Mouse (Mus musculus): ENCODE measurements around the gene B430306N03Rik. TPM values are rescaled to one million over a fixed set of nuclear protein-coding genes. Genes with fewer than 3 reads are reported as not detected.
"Not testable (repeated sequence)": the region's sequence is repeated elsewhere in the genome, so short reads cannot be mapped to it uniquely, and the experiment has no call there.

B430306N03Rik gene
- total RNA-seq, 2 experiments from 2014 or later, result 0.08 to 0.11 TPM

DNA sequence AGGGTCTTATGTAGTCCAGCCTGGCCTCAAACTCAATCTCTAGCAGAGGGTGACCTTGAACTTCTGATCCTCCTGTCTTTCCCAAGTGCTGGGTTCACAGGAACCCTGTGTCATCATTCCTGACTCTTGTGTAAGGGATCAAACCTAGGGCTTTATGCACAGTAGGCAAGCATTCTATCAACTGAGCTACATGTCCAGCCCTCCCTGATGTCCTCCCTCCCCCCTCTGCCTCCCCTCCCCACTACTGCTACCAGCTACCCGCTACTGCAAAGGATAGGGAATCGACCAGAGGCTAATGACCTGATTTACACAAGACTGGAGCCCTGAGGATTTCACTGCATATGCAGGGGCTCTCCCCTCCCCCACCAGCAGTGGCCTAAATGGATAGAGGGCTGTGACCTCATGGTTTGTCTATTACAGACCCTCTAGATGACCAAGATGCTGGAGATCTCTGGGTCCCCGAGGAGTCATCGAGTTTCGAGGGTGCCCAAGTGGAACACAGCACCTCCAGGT is 34.8 kb downstream of the B430306N03Rik start:
- intact Hi-C loops (cut with DNase I), result no loop called here
- DNase-seq (ENCODE audit: low spot score in 2 of 2), result no peak

DNA sequence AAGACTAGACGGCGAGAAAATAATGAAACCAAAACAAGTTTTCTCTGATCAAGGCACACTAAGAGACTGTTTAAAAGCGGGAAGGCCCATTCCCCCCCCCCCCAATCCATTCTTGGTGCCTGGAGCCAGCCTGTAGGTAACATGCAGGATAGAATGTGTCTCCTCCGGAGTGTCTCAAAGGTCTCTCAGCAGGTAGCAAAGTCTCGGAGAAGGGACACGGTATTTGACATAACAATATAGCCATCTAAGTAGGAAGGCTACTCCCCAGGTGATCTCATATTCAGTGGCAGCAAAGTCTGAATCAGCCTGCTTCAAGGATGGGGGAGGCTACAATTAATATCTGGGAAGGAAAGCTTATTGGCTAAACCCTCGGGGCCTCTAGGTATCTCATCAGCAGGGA is 37.0 kb downstream of the B430306N03Rik start:
- intact Hi-C loops (cut with DNase I); DNase-seq (ENCODE audit: low spot score in 2 of 2): not testable (repeated sequence)

DNA sequence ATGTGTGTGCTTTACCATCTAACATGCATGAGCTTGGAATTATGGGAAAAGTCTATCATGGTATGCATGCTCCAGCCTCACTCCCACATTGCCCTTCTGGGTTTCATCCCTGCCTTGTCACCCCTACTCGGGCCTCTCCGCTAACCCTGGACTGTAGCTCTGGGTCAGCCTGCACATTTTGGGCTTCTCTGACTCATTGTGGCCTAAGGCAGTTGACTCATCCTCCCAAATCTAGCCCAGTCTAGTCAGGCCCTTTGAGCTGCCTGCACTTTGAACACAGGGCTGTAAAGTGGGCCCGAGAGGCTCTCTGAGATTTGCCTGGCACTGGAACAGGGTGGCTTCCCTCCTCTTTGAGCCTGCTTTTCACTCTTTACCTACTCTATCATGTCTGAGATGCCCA is 39.9 kb downstream of the B430306N03Rik start:
- intact Hi-C loops (cut with DNase I), result no loop called here
- no peak for DNase-seq (ENCODE audit: low spot score in 2 of 2)

DNA sequence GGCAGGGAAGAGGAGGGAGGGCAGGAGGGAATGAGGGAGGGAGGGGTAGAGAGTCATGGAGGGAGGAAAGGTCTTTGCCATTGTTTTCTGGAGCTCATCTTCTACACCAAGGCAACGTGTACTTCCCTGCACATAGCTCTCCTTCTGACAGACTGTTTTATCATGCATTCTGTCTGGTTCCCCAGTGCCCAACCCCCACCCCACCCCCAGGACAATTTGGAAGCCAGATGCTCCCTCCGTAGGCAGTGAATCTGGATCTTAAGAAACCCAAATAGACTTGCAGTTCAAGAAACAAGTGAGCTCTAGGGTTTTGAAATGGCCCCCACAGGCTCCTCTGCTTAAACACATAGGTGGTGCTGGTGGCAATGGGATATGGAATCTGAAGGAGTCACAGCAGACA is 42.0 kb downstream of the B430306N03Rik start:
- DNase-seq (ENCODE audit: low spot score in 2 of 2), result no peak
- intact Hi-C loops (cut with DNase I), result no loop called here

DNA sequence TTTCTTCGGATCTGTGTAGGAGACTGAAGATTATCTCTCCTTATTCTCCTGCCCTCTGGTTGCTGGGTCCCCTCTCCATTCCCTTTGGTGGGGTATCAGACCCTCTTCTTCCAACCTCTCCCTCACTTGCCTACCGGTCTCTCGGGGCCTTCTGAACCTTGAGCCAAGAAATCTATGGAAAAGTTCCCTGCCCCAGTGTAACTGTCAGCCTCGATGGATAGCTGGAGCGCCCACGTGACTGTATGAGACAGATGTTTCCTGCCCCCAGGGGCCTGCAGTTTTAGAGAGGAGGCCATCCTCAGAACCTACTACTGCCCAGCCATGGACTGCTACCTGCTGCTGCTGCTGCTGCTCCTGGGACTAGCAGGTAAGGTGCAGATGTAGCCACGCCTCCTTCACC is 43.7 kb downstream of the B430306N03Rik start, which contains the start of gene Treml1:
TSS of gene Treml1 (plus strand) at position 301 of the 400 bp plus-strand sequence.
- no peak for DNase-seq (ENCODE audit: low spot score in 2 of 2)
- intact Hi-C loops (cut with DNase I), result no loop called here

DNA sequence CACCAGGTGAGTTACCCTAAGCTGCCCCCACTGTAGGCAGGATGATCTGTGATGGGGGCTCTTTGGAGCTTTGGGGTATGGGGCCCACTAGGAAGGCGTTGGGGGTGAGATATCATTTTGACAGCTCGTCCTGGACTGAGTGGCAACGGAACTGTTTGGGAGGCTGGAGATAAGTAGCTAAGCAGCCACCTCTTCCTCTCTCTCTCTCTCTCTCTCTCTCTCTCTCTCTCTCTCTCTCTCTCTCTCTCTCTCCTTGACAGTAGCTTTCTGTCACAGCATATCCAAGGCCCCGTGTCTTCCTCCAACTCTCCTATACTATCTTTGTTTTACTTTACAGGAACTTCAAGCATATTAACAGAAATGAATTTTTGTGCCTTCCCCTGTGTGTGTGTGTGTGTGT is 44.5 kb downstream of the B430306N03Rik start:
- intact Hi-C loops (cut with DNase I), result no loop called here
- DNase-seq (ENCODE audit: low spot score in 2 of 2), result no peak

DNA sequence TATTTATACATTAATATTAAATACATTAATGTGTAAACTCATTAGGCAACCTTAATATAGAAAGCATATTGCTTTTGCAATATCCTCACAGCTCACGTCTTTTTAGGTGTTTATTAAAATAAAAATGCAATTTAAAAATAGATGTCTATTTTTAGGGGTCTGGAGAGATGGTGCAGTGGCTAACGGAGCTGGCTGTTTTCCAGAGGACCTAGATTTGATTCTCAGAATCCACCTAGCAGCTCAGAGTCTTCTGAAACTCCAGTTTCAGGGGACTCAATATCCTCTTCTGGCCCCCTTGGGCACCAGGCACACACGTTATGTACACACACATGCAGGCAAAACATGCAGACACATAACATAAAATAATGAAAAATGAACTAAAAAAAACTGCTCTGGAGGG is 46.4 kb downstream of the B430306N03Rik start:
- DNase-seq (ENCODE audit: low spot score in 2 of 2), result no peak
- intact Hi-C loops (cut with DNase I), result no loop called here

DNA sequence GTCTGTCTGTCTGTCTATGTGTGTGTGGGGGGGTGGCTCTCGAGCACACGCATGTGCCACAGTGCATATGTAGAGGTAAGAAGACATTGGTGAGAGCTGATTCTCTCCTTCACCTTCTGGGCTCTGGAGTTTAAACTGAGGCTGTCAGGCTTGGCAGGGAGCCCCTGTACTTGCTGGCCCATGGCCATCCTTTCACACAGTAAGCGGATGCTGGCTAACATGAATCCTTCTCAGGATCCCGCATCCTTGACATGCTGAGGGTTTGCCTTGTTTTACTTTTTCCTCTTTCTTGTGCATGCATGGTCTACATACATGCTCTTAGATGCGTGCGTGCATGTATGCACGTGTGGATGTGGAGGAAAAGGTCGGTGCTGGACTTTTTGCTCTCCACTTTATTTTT is 47.0 kb downstream of the B430306N03Rik start:
- DNase-seq (ENCODE audit: low spot score in 2 of 2), result peak; percentile 64 to 67
- intact Hi-C loops (cut with DNase I), result no loop called here

DNA sequence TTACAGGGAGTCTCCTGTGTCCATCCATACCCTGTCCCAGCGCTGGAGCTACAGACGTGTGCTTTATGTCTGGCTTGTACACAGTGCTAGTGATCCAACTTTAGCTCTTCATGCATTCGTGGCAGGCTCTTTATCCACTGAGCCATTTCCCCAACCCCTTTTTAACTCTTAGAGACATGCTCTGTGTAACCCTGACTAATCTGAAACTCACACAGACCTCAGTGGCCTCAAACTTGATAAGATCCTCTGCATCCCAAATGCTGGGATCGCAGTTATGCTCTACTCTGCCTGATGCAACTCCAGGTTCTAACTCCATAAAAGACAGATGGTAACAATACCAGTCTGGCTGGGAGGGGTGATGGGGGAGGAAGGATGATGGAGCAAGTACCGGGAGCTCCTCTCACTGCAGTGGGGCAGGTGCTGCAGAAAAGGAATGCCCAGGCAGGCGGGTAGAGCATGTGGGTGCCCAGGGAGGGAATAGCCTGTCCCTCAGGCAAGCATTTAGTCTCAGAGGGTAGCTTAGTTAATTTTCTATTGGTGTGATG is 47.6 kb downstream of the B430306N03Rik start:
- intact Hi-C loops (cut with DNase I), result no loop called here
- no peak for DNase-seq (ENCODE audit: low spot score in 2 of 2)

DNA sequence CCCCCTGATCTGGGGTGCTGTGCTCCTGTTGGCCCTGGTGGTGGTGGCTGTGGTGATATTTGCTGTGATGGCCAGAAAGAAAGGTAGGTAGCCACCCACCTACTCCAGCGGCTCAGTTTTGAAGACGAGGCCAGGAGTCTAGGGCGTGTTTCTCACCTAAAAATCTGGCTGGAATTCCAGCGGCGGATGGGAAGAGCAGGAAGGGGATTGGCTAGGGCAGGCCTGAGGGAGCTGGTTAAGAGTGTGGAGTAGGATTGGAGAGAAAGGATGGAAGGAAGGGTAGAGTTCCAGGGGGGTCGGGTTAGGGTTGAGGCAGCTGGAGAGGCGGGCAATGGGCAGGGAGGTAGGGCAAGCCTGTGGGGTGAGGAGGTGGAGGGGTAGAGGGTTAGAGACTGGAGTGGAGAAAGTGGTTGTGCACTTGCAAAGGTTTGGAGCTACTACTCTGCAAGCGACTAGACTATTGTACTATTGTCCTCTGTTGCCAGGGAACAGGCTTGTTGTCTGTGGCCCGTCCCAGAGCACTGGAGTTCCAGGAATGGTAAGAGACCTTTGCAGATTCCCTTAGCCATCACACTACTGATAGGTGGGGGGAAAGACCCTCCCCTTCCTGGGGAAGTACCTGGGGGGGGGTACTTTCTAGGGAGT is 49.7 kb downstream of the B430306N03Rik start:
- intact Hi-C loops (cut with DNase I), result no loop called here
- DNase-seq (ENCODE audit: low spot score in 2 of 2), result no peak

DNA sequence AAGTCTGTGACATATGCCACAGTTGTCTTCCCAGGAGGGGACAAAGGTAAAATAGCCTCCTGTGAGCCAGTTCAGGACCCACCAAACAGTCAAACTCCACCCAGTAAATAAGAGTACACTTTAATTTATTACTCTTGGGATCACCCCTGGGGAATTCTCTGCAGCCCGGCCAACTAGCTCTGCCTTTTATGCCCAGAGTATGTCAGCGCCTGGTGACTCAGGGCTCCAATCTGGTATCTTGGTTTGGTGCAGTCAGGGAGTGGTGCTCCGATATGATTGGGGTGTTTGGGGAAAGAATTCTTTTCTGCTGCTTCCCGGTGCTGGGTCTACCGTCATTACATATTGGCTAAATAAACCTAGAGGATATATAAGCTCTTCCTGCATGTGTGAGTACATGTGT is 50.9 kb downstream of the B430306N03Rik start:
- DNase-seq (ENCODE audit: low spot score in 2 of 2), result no peak
- intact Hi-C loops (cut with DNase I), result no loop called here

DNA sequence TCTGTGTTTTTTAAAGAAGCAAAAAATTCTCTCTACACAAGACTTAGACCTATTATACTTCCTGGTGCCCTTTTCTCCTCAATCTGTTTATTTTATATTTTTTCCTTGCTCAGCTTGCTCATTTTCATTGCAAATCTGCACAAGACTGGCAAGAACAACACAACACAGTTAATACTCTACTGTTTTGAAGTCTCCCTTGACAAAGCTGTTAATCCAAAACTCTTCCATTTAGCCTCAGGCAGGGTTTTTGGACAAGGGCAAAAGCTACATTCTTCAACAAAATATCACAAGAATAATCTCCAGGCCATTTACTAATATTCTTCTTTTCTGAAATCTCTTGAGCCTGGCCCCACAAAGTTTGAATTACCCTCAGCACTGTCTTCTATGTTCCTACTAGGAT is 55.7 kb downstream of the B430306N03Rik start:
- intact Hi-C loops (cut with DNase I), result loop anchor here (2.0 kb wide), 1 partner anchor 45 kb away; no protein-coding TSS in a partner anchor
- no peak for DNase-seq (ENCODE audit: low spot score in 2 of 2)

DNA sequence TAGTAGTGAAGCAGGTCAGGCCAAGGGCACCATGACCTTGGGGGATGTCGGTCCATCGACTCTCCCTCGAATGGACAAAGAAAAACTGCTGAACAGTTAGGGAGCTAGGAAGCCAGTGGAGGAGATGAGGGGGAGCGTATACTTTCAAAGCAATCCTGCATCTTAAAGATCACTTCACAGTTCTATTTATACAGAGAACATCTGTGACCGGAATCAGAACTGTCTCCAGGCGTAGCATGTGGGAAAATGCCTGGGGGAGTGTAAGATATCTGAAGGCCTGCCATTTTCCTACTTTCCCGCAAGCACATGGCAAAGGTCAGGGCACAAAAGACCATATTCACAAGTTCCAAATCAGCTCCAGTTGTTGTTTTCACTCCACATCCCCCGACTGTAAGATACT is 57.0 kb downstream of the B430306N03Rik start:
- intact Hi-C loops (cut with DNase I), result loop anchor here (2.0 kb wide), 1 partner anchor 46 kb away; no protein-coding TSS in a partner anchor
- peak; percentile 35 to 61 for DNase-seq (ENCODE audit: low spot score in 2 of 2)

DNA sequence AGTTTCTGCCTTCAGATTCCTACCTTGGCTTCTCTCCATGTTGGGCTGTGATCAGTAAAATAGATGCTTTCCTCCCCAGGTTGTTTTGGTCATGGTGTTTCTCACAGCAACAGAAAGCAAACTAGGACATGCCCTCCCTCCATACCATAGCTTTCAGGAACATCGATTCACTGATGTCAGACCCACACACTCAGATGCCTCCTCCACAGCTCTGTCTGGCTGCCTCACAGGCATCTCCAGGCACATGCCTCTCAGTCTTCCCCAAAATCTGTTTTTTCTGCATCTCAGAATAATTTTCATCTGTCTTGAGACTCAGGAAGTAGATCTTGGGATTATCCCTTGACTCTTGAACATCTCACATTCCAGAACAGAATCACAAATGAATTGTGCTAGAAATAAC is 60.2 kb downstream of the B430306N03Rik start:
- intact Hi-C loops (cut with DNase I), result no loop called here
- DNase-seq (ENCODE audit: low spot score in 2 of 2), result peak; percentile 23 to 25

Other genes with a start within 250 kb of the B430306N03Rik start
- not detected for gene 1700067P10Rik, start 226.8 kb upstream of the B430306N03Rik start, total RNA-seq (2021)
- gene 9830107B12Rik, start 169.9 kb upstream of the B430306N03Rik start, total RNA-seq (2021), result not detected
- gene A530064D06Rik, start 148.9 kb upstream of the B430306N03Rik start, total RNA-seq (2021), result not detected
- gene Trem1, start 83.4 kb upstream of the B430306N03Rik start, total RNA-seq (2021), result not detected
- gene Trem3, start 68.4 kb upstream of the B430306N03Rik start, total RNA-seq (2021), result under 1 TPM; 0.48 to 0.57 TPM
- not detected for gene Treml4, start 51.8 kb upstream of the B430306N03Rik start, total RNA-seq (2021)
- under 1 TPM; 0.46 to 0.47 TPM for gene Treml2, start 16.6 kb upstream of the B430306N03Rik start, total RNA-seq (2021)
- gene Trem2, start 30.3 kb downstream of the B430306N03Rik start, total RNA-seq (2021), result 10 to 100 TPM in 1 of 2 experiments, 1 to 10 TPM in 1; 8.5 to 10.3 TPM
- gene Treml1, start 43.8 kb downstream of the B430306N03Rik start, total RNA-seq (2021), result under 1 TPM in 1 of 2 experiments, not detected in 1; 0.44 TPM
- gene Nfya, start 93.8 kb downstream of the B430306N03Rik start, total RNA-seq (2021), result 10 to 100 TPM; 31.5 to 33.3 TPM
- 1 to 10 TPM; 9.4 to 9.7 TPM for gene Oard1, start 93.9 kb downstream of the B430306N03Rik start, total RNA-seq (2021)
- under 1 TPM in 1 of 2 experiments, not detected in 1; 0.32 TPM for gene Apobec2, start 116.8 kb downstream of the B430306N03Rik start, total RNA-seq (2021)
- under 1 TPM; 0.36 to 0.46 TPM for gene Tspo2, start 135.4 kb downstream of the B430306N03Rik start, total RNA-seq (2021)
- gene Unc5cl, start 138.8 kb downstream of the B430306N03Rik start, total RNA-seq (2021), result under 1 TPM in 1 of 2 experiments, not detected in 1; 0.34 TPM